Mouse (Mus musculus): ENCODE results near the gene Zfp872. TPM values are rescaled to one million over a fixed set of nuclear protein-coding genes. Genes with fewer than 3 reads are reported as not detected.

The Zfp872 gene
- total RNA-seq, 4 experiments from 2014 or later, result 0.09 to 0.16 (median 0.16) TPM; not detected in 1

Other genes starting within 250 kb of the Zfp872 start
- gene Swsap1, start 232.3 kb upstream of the Zfp872 start, total RNA-seq (2022), result 1 to 10 TPM; 8.5 to 8.9 (median 8.7) TPM
- gene Epor, start 224.6 kb upstream of the Zfp872 start, total RNA-seq (2022), result 1 to 10 TPM; 1.6 to 2.9 (median 2.3) TPM
- 1 to 10 TPM; 4.1 to 5.9 (median 4.3) TPM for gene Rgl3, start 198.6 kb upstream of the Zfp872 start, total RNA-seq (2022)
- gene Ccdc151, start 185.5 kb upstream of the Zfp872 start, total RNA-seq (2022), result not detected
- 10 to 100 TPM; 61.9 to 67.3 (median 65.5) TPM for gene Prkcsh, start 185.3 kb upstream of the Zfp872 start, total RNA-seq (2022)
- under 1 TPM; 0.08 to 0.25 (median 0.11) TPM for gene Elavl3, start 136.1 kb upstream of the Zfp872 start, total RNA-seq (2022)
- under 1 TPM in 1 of 4 experiments, not detected in 3; 0.66 TPM for gene Gm49318, start 116.8 kb upstream of the Zfp872 start, total RNA-seq (2022)
- 1 to 10 TPM; 3.0 to 5.0 (median 4.7) TPM for gene Zfp653, start 116.7 kb upstream of the Zfp872 start, total RNA-seq (2022)
- gene Ecsit, start 102.7 kb upstream of the Zfp872 start, total RNA-seq (2022), result 100 to 1,000 TPM; 101 to 109 (median 106) TPM
- 1 to 10 TPM; 3.4 to 8.7 (median 6.1) TPM for gene Cnn1, start 88.9 kb upstream of the Zfp872 start, total RNA-seq (2022)
- 10 to 100 TPM; 34.9 to 42.6 (median 39.3) TPM for gene Elof1, start 70.9 kb upstream of the Zfp872 start, total RNA-seq (2022)
- gene Acp5, start 52.4 kb upstream of the Zfp872 start, total RNA-seq (2022), result 1 to 10 TPM in 3 of 4 experiments, under 1 TPM in 1; 0.98 to 1.6 (median 1.2) TPM
- 10 to 100 TPM; 48.6 to 53.6 (median 50.1) TPM for gene Pigyl, start 31.2 kb upstream of the Zfp872 start, total RNA-seq (2022)
- 10 to 100 TPM; 23.0 to 29.1 (median 28.4) TPM for gene Zfp809, start 37.6 kb downstream of the Zfp872 start, total RNA-seq (2022)
- under 1 TPM; 0.08 to 0.49 (median 0.22) TPM for gene Zfp599, start 71.8 kb downstream of the Zfp872 start, total RNA-seq (2022)
- gene Zfp810, start 119.6 kb downstream of the Zfp872 start, total RNA-seq (2022), result 1 to 10 TPM; 4.5 to 8.9 (median 6.3) TPM
- gene Anln, start 201.1 kb downstream of the Zfp872 start, total RNA-seq (2022), result 1 to 10 TPM in 2 of 4 experiments, under 1 TPM in 2; 0.84 to 2.0 (median 1.1) TPM
- under 1 TPM; 0.47 to 0.90 (median 0.57) TPM for gene 9530077C05Rik, start 223.4 kb downstream of the Zfp872 start, total RNA-seq (2022)